Mouse (Mus musculus) bone marrow macrophage, adult 2 months (primary cell): ENCODE data around the gene Tnip1.
"Not testable (repeated sequence)": the region's sequence is repeated elsewhere in the genome, so short reads cannot be mapped to it uniquely, and the experiment has no call there.

Experiments used
- CTCF ChIP-seq: IDR thresholded peaks from 2 replicates; pipeline ENCODE4 v1.5.1; 2012; ENCODE audit warnings: low read depth, mild to moderate bottlenecking, low read length, moderate library complexity
- POLR2A ChIP-seq: IDR thresholded peaks from 2 replicates; pipeline ENCODE4 v1.6.1; 2012; ENCODE audit warnings: mild to moderate bottlenecking, low read depth, low read length, borderline replicate concordance

DNA sequence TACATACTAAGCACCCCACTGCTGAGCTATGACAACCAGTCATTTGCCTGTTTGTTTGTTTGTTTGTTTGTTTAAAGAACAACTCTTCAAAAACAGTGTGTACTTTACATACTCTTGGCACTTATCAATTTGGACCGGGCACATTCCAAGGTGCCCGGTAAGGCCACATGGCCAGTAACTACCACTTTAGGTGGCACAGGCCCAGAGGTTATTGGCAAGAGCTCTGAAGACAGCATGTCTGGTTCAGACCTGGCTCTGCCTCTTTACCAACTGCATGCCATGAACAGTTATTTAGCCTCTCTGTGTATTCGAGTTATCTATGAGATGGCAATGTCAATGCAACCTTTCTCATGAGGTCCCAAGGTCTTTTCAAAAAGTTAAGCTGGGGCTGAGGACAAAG is 66.1 kb downstream of the Tnip1 start:
- not testable (repeated sequence) for TF ChIP-seq CTCF, POLR2A
